Mouse (Mus musculus): ENCODE data around the gene Hax1. TPM values are rescaled to one million over a fixed set of nuclear protein-coding genes. Genes with fewer than 3 reads are reported as not detected.

Gene Hax1
- polyA plus RNA-seq, 1 experiment from 2014 or later: 114 TPM

GRCm38 (mm10) chr3:89994807-89995515, 3.6 kb downstream of the Hax1 start:
- H3K4me1 ChIP-seq (ENCODE audit: control insufficient read depth, insufficient read depth, low read length): peaks cover 14% of the 10 kb centered on the region
- no peak overlapping the region for H3K27ac ChIP-seq (ENCODE audit: low read length)
- no peak overlapping the region for H3K4me3 ChIP-seq (ENCODE audit: low read depth, low read length)
- H3K9ac ChIP-seq (ENCODE audit: low read depth, low read length): no peak overlapping the region
- H3K4me2 ChIP-seq (ENCODE audit: low read length): no peak overlapping the region
- no peaks in the 10 kb centered on the region for H3K9me3 ChIP-seq (replicated peaks; ENCODE audit: control insufficient read depth, low read length, poor library complexity, severe bottlenecking)
- peaks cover 8% of the 10 kb centered on the region for H3K36me3 ChIP-seq (ENCODE audit: control insufficient read depth, insufficient read depth, low read length)
- no peak for ATAC-seq
- 89% methylated on average over 5 of the region's 5 CpGs for whole genome bisulfite sequencing
- no peaks in the 10 kb centered on the region for H3K27me3 ChIP-seq (ENCODE audit: control insufficient read depth, insufficient read depth, low read depth, low read length)

GRCm38 (mm10) chr3:89987822-89988221, 10.8 kb downstream of the Hax1 start:
- Histone ChIP-seq H3K4me3 (ENCODE audit: low read depth, low read length) (no peak overlapping the region), H3K4me2 (ENCODE audit: low read length) (no peak overlapping the region), H3K27me3 (ENCODE audit: control insufficient read depth, insufficient read depth, low read depth, low read length) (no peaks in the 10 kb centered on the region), H3K9me3 (replicated peaks; ENCODE audit: control insufficient read depth, low read length, poor library complexity, severe bottlenecking) (no peaks in the 10 kb centered on the region), H3K4me1 (ENCODE audit: control insufficient read depth, insufficient read depth, low read length) (no peaks in the 10 kb centered on the region), H3K27ac (ENCODE audit: low read length) (no peak overlapping the region), H3K36me3 (ENCODE audit: control insufficient read depth, insufficient read depth, low read length) (no peaks in the 10 kb centered on the region), H3K9ac (ENCODE audit: low read depth, low read length) (no peak overlapping the region)
- ATAC-seq: no peak
- 98% methylated on average over 4 of the region's 4 CpGs for WGBS

- Histone ChIP-seq H3K27ac (ENCODE audit: low read length) (no peak overlapping the region), H3K9ac (ENCODE audit: low read depth, low read length) (no peak overlapping the region), H3K4me2 (ENCODE audit: low read length) (no peak overlapping the region), H3K4me3 (ENCODE audit: low read depth, low read length) (no peak overlapping the region), H3K4me1 (ENCODE audit: control insufficient read depth, insufficient read depth, low read length) (no peaks in the 10 kb centered on the region), H3K36me3 (ENCODE audit: control insufficient read depth, insufficient read depth, low read length) (no peaks in the 10 kb centered on the region), H3K27me3 (ENCODE audit: control insufficient read depth, insufficient read depth, low read depth, low read length) (no peaks in the 10 kb centered on the region), H3K9me3 (replicated peaks; ENCODE audit: control insufficient read depth, low read length, poor library complexity, severe bottlenecking) (no peaks in the 10 kb centered on the region)
- no peak for ATAC-seq
- 51% methylated on average over 3 of the region's 3 CpGs for WGBS
Observed at GRCm38 (mm10) chr3:89987211-89987610, 11.4 kb downstream of the Hax1 start.

GRCm38 (mm10) chr3:89982426-89982825, 16.2 kb downstream of the Hax1 start:
- H3K4me1 ChIP-seq (ENCODE audit: control insufficient read depth, insufficient read depth, low read length): no peaks in the 10 kb centered on the region
- no peaks in the 10 kb centered on the region for H3K36me3 ChIP-seq (ENCODE audit: control insufficient read depth, insufficient read depth, low read length)
- H3K4me2 ChIP-seq (ENCODE audit: low read length): no peak overlapping the region
- H3K27me3 ChIP-seq (ENCODE audit: control insufficient read depth, insufficient read depth, low read depth, low read length): no peaks in the 10 kb centered on the region
- no peaks in the 10 kb centered on the region for H3K9me3 ChIP-seq (replicated peaks; ENCODE audit: control insufficient read depth, low read length, poor library complexity, severe bottlenecking)
- H3K9ac ChIP-seq (ENCODE audit: low read depth, low read length): no peak overlapping the region
- no peak overlapping the region for H3K4me3 ChIP-seq (ENCODE audit: low read depth, low read length)
- H3K27ac ChIP-seq (ENCODE audit: low read length): no peak overlapping the region
- no peak for ATAC-seq
- 77% methylated on average over 5 of the region's 5 CpGs for WGBS

- Histone ChIP-seq H3K27ac (ENCODE audit: low read length) (no peak overlapping the region), H3K9me3 (replicated peaks; ENCODE audit: control insufficient read depth, low read length, poor library complexity, severe bottlenecking) (no peaks in the 10 kb centered on the region), H3K4me2 (ENCODE audit: low read length) (no peak overlapping the region), H3K9ac (ENCODE audit: low read depth, low read length) (no peak overlapping the region), H3K27me3 (ENCODE audit: control insufficient read depth, insufficient read depth, low read depth, low read length) (no peaks in the 10 kb centered on the region), H3K4me1 (ENCODE audit: control insufficient read depth, insufficient read depth, low read length) (no peaks in the 10 kb centered on the region), H3K36me3 (ENCODE audit: control insufficient read depth, insufficient read depth, low read length) (no peaks in the 10 kb centered on the region), H3K4me3 (ENCODE audit: low read depth, low read length) (no peak overlapping the region)
- no peak for ATAC-seq
Observed at GRCm38 (mm10) chr3:89976859-89977258, 21.7 kb downstream of the Hax1 start.

- Histone ChIP-seq H3K9me3 (replicated peaks; ENCODE audit: control insufficient read depth, low read length, poor library complexity, severe bottlenecking) (no peaks in the 10 kb centered on the region), H3K27me3 (ENCODE audit: control insufficient read depth, insufficient read depth, low read depth, low read length) (no peaks in the 10 kb centered on the region), H3K4me1 (ENCODE audit: control insufficient read depth, insufficient read depth, low read length) (peaks cover 10% of the 10 kb centered on the region), H3K27ac (ENCODE audit: low read length) (no peak overlapping the region), H3K4me3 (ENCODE audit: low read depth, low read length) (no peak overlapping the region), H3K9ac (ENCODE audit: low read depth, low read length) (no peak overlapping the region), H3K4me2 (ENCODE audit: low read length) (no peak overlapping the region), H3K36me3 (ENCODE audit: control insufficient read depth, insufficient read depth, low read length) (no peaks in the 10 kb centered on the region)
- WGBS: 79% methylated on average over 7 of the region's 7 CpGs
- no peak for ATAC-seq
Observed at GRCm38 (mm10) chr3:89968509-89968908, 30.1 kb downstream of the Hax1 start.

- Histone ChIP-seq H3K4me3 (ENCODE audit: low read depth, low read length) (no peak overlapping the region), H3K9me3 (replicated peaks; ENCODE audit: control insufficient read depth, low read length, poor library complexity, severe bottlenecking) (no peaks in the 10 kb centered on the region), H3K9ac (ENCODE audit: low read depth, low read length) (no peak overlapping the region), H3K27ac (ENCODE audit: low read length) (no peak overlapping the region), H3K4me2 (ENCODE audit: low read length) (no peak overlapping the region), H3K36me3 (ENCODE audit: control insufficient read depth, insufficient read depth, low read length) (no peaks in the 10 kb centered on the region), H3K27me3 (ENCODE audit: control insufficient read depth, insufficient read depth, low read depth, low read length) (no peaks in the 10 kb centered on the region), H3K4me1 (ENCODE audit: control insufficient read depth, insufficient read depth, low read length) (peaks cover 16% of the 10 kb centered on the region)
- 82% methylated on average over 4 of the region's 4 CpGs for WGBS
- no peak for ATAC-seq
Observed at GRCm38 (mm10) chr3:89966946-89967345, 31.6 kb downstream of the Hax1 start.

GRCm38 (mm10) chr3:89965972-89966371, 32.6 kb downstream of the Hax1 start:
- Histone ChIP-seq H3K9ac (ENCODE audit: low read depth, low read length) (no peak overlapping the region), H3K4me1 (ENCODE audit: control insufficient read depth, insufficient read depth, low read length) (peaks cover 25% of the 10 kb centered on the region), H3K27me3 (ENCODE audit: control insufficient read depth, insufficient read depth, low read depth, low read length) (no peaks in the 10 kb centered on the region), H3K9me3 (replicated peaks; ENCODE audit: control insufficient read depth, low read length, poor library complexity, severe bottlenecking) (no peaks in the 10 kb centered on the region), H3K4me2 (ENCODE audit: low read length) (no peak overlapping the region), H3K4me3 (ENCODE audit: low read depth, low read length) (no peak overlapping the region), H3K27ac (ENCODE audit: low read length) (no peak overlapping the region), H3K36me3 (ENCODE audit: control insufficient read depth, insufficient read depth, low read length) (no peaks in the 10 kb centered on the region)
- no peak for ATAC-seq
- WGBS: 93% methylated on average over 5 of the region's 5 CpGs

GRCm38 (mm10) chr3:89965557-89965956, 33.0 kb downstream of the Hax1 start:
- Histone ChIP-seq H3K9me3 (replicated peaks; ENCODE audit: control insufficient read depth, low read length, poor library complexity, severe bottlenecking) (no peaks in the 10 kb centered on the region), H3K4me1 (ENCODE audit: control insufficient read depth, insufficient read depth, low read length) (peaks cover 29% of the 10 kb centered on the region)

More at GRCm38 (mm10) chr3:89965557-89965956, 33.0 kb downstream of the Hax1 start:
- ATAC-seq: no peak
- no peak overlapping the region for H3K9ac ChIP-seq (ENCODE audit: low read depth, low read length)
- no peaks in the 10 kb centered on the region for H3K36me3 ChIP-seq (ENCODE audit: control insufficient read depth, insufficient read depth, low read length)
- H3K4me2 ChIP-seq (ENCODE audit: low read length): no peak overlapping the region
- H3K4me3 ChIP-seq (ENCODE audit: low read depth, low read length): no peak overlapping the region
- 96% methylated on average over 8 of the region's 8 CpGs for WGBS
- no peaks in the 10 kb centered on the region for H3K27me3 ChIP-seq (ENCODE audit: control insufficient read depth, insufficient read depth, low read depth, low read length)
- H3K27ac ChIP-seq (ENCODE audit: low read length): no peak overlapping the region
